ENCODE assay signal across 28 mouse cellular contexts in the genomic region with DNA sequence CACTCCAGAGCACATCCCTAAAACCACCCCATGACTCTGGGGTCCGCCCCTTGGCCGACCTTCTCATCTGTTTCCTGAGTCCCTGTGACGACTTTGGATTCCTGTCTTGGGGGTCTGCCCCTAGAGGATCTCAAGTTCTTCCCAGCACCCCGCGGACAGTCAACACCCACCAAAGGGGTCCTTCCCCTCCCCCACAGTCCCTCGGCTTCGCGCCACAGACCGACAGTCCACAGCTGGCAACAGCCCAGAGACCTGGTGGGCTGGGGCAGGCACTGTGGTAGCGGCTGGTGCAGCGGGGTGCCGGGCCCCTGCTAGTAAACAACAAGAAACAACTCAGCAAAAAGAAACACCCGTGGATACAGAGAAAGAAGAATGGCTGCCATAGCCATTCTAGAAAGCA. TPM values are rescaled to one million over a fixed set of nuclear protein-coding genes. Genes with fewer than 3 reads are reported as not detected.
"Had no signal": no experiment of that assay in that cellular context is flagged by ENCODE, and none has a peak within 500 bp of the region (broad histone marks: within the 10 kb centered on the region; RNA-seq: fewer than 3 reads in every experiment).

No protein-coding gene starts in this region.

- H3K36me3 ChIP-seq: kidney, embryonic 15.5 days; limb, embryonic 12.5 days; limb, embryonic 15.5 days; lung, embryonic 15.5 days; midbrain, embryonic 10.5 days; midbrain, embryonic 15.5 days; neural tube, embryonic 12.5 days; neural tube, embryonic 15.5 days had no signal

- H3K27ac ChIP-seq: kidney, embryonic 15.5 days; limb, embryonic 12.5 days; limb, embryonic 15.5 days; liver, embryonic 14.5 days; lung, embryonic 15.5 days; midbrain, embryonic 10.5 days; midbrain, embryonic 15.5 days; neural tube, embryonic 12.5 days; neural tube, embryonic 15.5 days; stomach, postnatal 0 days had no signal

- H3K4me1 ChIP-seq: kidney, embryonic 15.5 days; limb, embryonic 12.5 days; midbrain, embryonic 10.5 days; midbrain, embryonic 15.5 days; neural tube, embryonic 12.5 days; neural tube, embryonic 15.5 days had no signal

- H3K27me3 ChIP-seq: midbrain, embryonic 15.5 days; neural tube, embryonic 12.5 days had no signal

- DNase-seq: kidney, adult 11 months; kidney, adult 8-10 months; kidney, postnatal 10 days; kidney, postnatal 36 days; left cerebral cortex, postnatal 4 days; liver, postnatal 0 days; lung, postnatal 36 days; right cerebral cortex, adult 18-20 months; right cerebral cortex, postnatal 14 days; right cerebral cortex, postnatal 4 days; thymus, adult 2 months; thymus, postnatal 14 days had no signal

- ATAC-seq: liver, postnatal 0 days; midbrain, embryonic 15.5 days had no signal

- H3K9me3 ChIP-seq: kidney, embryonic 15.5 days; limb, embryonic 12.5 days; limb, embryonic 15.5 days; lung, embryonic 15.5 days; midbrain, embryonic 15.5 days; neural tube, embryonic 15.5 days had no signal

- H3K9ac ChIP-seq: kidney, embryonic 15.5 days; limb, embryonic 12.5 days; limb, embryonic 15.5 days; liver, embryonic 14.5 days; liver, postnatal 0 days; lung, embryonic 15.5 days; midbrain, embryonic 15.5 days; neural tube, embryonic 12.5 days; neural tube, embryonic 15.5 days had no signal

- H3K4me2 ChIP-seq: kidney, embryonic 15.5 days; limb, embryonic 12.5 days; limb, embryonic 15.5 days; liver, embryonic 11.5 days; lung, embryonic 15.5 days; midbrain, embryonic 15.5 days; neural tube, embryonic 12.5 days; neural tube, embryonic 15.5 days had no signal

- H3K4me3 ChIP-seq: kidney, embryonic 15.5 days; limb, embryonic 12.5 days; limb, embryonic 15.5 days; lung, embryonic 15.5 days; megakaryocyte, embryonic 14.5 days; midbrain, embryonic 10.5 days; midbrain, embryonic 15.5 days; neural tube, embryonic 12.5 days; neural tube, embryonic 15.5 days had no signal

RNA-seq across cellular contexts. Expression of gene 1700018B08Rik, which starts 1.2 kb away (rescaled TPM):
- total RNA-seq: layer of hippocampus, postnatal 14 days; left cerebral cortex, adult 8-10 months; left cerebral cortex, postnatal 14 days; left cerebral cortex, postnatal 4 days had no signal
- polyA plus RNA-seq: kidney, embryonic 15.5 days; limb, embryonic 12.5 days; limb, embryonic 15.5 days; liver, embryonic 11.5 days; liver, embryonic 14.5 days; liver, postnatal 0 days; lung, embryonic 15.5 days; midbrain, embryonic 10.5 days; midbrain, embryonic 15.5 days; neural tube, embryonic 12.5 days; neural tube, embryonic 15.5 days; stomach, embryonic 14.5 days; stomach, postnatal 0 days had no signal
